Mouse (Mus musculus) limb, embryonic 11.5 days (tissue): Measurements from ENCODE around the gene Card11. TPM values are rescaled to one million over a fixed set of nuclear protein-coding genes. Genes with fewer than 3 reads are reported as not detected.

ENCODE experiments used
- ATAC-seq: fragments of 200-750 bp; cut with Nextera tagmentation; 2 replicates; pipeline ENCODE4 v1.8.0; 2017; ENCODE audit warnings: low read depth; ENCODE audit not compliant: insufficient number of reproducible peaks, low FRiP score, low TSS enrichment
- DNase-seq: peaks from one replicate; pipeline ENCODE4 v3.0.0-alpha.2; 2015; ENCODE audit warnings: low spot score
- H3K27ac ChIP-seq: fragments of 300-500 bp; sonication (generic); replicated peaks from 2 replicates; pipeline ENCODE4 v1.5.1; 2014; ENCODE audit warnings: low read depth, mild to moderate bottlenecking, low read length
- H3K27me3 ChIP-seq: fragments of 300-500 bp; sonication (generic); 2 replicates; pipeline ENCODE4 v1.6.1; 2014; ENCODE audit warnings: mild to moderate bottlenecking, low read length, mixed read lengths; ENCODE audit not compliant: control insufficient read depth, insufficient read depth
- H3K36me3 ChIP-seq: fragments of 300-500 bp; sonication (generic); 2 replicates; pipeline ENCODE4 v1.6.1; 2014; ENCODE audit warnings: mild to moderate bottlenecking, low read length, moderate library complexity, mixed read lengths; ENCODE audit not compliant: control insufficient read depth, insufficient read depth
- H3K4me1 ChIP-seq: fragments of 300-500 bp; sonication (generic); 2 replicates; pipeline ENCODE4 v1.6.1; 2014; ENCODE audit warnings: low read length, mixed read lengths; ENCODE audit not compliant: control insufficient read depth, insufficient read depth
- H3K4me2 ChIP-seq: fragments of 300-500 bp; sonication (generic); 2 replicates; pipeline ENCODE4 v1.6.1; 2014; ENCODE audit warnings: low read depth, mild to moderate bottlenecking, moderate library complexity; ENCODE audit not compliant: severe bottlenecking
- H3K4me3 ChIP-seq: fragments of 300-500 bp; sonication (generic); 2 replicates; pipeline ENCODE4 v1.5.1; 2014; ENCODE audit warnings: low read depth, low read length
- H3K9ac ChIP-seq: fragments of 300-500 bp; sonication (generic); 2 replicates; pipeline ENCODE4 v1.6.1; 2014; ENCODE audit warnings: mild to moderate bottlenecking, low read length
- H3K9me3 ChIP-seq: fragments of 300-500 bp; sonication (generic); 2 replicates; pipeline ENCODE4 v1.6.1; 2016; ENCODE audit warnings: low read length; ENCODE audit not compliant: control insufficient read depth
- WGBS: fragments of 180-500 bp; shearing (Covaris S2); extraction: QIAGEN DNeasy Blood & Tissue Kit; methylation state at CpG from one replicate; pipeline ENCODE4 v1.1.7; 2014; 5-methylcytosine and 5-hydroxymethylcytosine counted together
- polyA plus RNA-seq: library from polyadenylated mRNA; unstranded; fragments of >200 nt; fragmentation: Nextera tagmentation; extraction: Ambion mirVana; gene quantifications from 2 replicates; pipeline ENCODE4 v1.2.1, GENCODE M21; 2014

Card11 gene
- polyA plus RNA-seq, 1 experiment from 2014 or later, result 0.97 TPM

DNA sequence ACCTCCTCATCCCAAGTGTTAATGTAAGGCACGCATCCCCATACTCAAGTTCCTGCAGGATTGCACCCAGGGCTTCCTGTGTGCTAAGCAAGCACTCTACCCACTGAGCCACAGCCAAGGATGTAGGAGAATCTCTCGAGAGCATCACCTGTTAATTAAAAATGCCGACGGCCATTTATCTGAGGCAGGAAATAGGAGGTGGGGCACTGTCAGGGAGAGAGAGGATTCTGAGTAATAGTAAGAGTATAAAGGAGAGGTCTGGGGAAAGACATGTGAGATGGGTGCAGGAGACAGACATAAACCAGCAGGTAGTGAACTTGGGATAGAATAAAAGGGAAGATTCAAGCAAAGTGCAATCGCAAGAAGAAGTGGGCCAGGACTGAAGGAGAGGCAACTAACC is 19.6 kb downstream of the Card11 start:
- H3K27ac ChIP-seq, result no peak overlapping the region
- H3K4me3 ChIP-seq, result no peak overlapping the region
- H3K9me3 ChIP-seq, result no peaks in the 10 kb centered on the region
- no peaks in the 10 kb centered on the region for H3K27me3 ChIP-seq
- H3K4me1 ChIP-seq, result no peaks in the 10 kb centered on the region
- no peaks in the 10 kb centered on the region for H3K36me3 ChIP-seq
- H3K9ac ChIP-seq, result no peak overlapping the region
- ATAC-seq (no peak), DNase-seq (no peak)
- no peak overlapping the region for H3K4me2 ChIP-seq
- 69% methylated on average over 5 of the region's 5 CpGs for WGBS

DNA sequence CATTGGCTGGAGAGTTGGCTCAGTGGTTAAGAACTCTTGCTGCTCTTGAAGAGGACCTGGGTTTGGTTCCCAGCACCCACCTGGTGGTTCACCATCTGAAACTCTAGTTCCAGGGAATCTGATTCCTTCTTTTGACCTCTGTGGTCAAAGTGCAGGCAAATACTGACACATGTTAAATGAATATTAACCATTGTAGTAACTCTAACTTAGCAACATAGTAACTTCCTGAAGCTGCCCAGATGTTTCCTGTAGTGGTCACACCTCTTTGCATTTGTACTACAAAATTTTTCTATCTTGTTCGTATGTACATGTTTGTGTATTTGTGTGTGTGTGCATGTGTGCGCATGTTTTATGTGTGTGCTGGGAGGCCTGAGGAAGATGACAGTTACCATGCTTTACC is 20.3 kb downstream of the Card11 start:
- H3K36me3 ChIP-seq, result no peaks in the 10 kb centered on the region
- DNase-seq, result no peak
- H3K9me3 ChIP-seq, result no peaks in the 10 kb centered on the region
- no peak for ATAC-seq
- H3K27me3 ChIP-seq, result no peaks in the 10 kb centered on the region
- H3K4me3 ChIP-seq, result no peak overlapping the region
- H3K4me1 ChIP-seq, result no peaks in the 10 kb centered on the region
- no peak overlapping the region for H3K27ac ChIP-seq
- H3K9ac ChIP-seq, result no peak overlapping the region
- no peak overlapping the region for H3K4me2 ChIP-seq
- WGBS, result 92% methylated on average over 2 of the region's 2 CpGs

DNA sequence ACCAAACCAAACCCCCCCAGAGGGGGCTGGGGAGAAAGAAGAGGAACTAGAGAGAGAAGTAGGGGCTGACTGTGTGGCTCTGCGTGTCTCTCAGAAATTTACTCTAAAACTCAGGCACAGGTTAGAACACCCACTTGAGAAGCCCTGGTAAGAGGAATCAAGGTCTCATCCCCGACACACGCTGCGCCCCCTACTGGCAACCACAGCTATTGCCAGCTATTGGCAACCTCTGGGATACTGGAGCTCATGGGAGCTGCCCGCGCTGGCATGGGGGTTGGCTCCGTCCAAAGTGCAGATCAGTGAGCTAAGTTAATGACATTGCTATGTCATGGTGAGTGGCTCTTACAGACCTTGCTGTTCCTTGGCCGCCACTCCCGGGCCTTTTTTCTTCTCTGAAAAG is 37.4 kb downstream of the Card11 start:
- no peaks in the 10 kb centered on the region for H3K4me1 ChIP-seq
- no peaks in the 10 kb centered on the region for H3K27me3 ChIP-seq
- no peak overlapping the region for H3K9ac ChIP-seq
- 36% methylated on average over 9 of the region's 9 CpGs for WGBS
- no peaks in the 10 kb centered on the region for H3K9me3 ChIP-seq
- DNase-seq (peak; percentile 67), ATAC-seq (no peak)
- no peak overlapping the region for H3K4me2 ChIP-seq
- H3K4me3 ChIP-seq, result no peak overlapping the region
- H3K36me3 ChIP-seq, result no peaks in the 10 kb centered on the region
- no peak overlapping the region for H3K27ac ChIP-seq

DNA sequence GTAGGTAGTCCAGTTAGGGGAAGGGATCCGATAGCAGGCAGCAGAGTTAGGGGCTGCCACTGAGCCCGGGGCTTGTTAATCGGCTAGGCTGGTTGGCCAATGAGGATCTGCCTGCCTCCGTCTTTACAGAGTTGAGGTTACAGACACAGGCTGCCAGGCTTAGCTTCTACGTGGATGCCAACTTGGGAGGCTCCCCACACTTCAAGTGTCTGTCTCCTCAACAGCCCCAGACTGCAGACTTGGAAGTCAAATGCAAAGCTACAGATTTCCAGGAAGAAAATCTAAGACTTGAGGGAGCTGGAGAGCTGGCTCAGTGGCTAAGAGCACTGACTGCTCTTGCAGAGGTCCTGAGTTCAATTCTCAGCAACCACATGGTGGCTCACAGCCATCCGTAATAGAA is 39.6 kb downstream of the Card11 start:
- 74% methylated on average over 6 of the region's 6 CpGs for WGBS
- Histone ChIP-seq H3K4me3 (no peak overlapping the region), H3K4me1 (no peaks in the 10 kb centered on the region), H3K4me2 (no peak overlapping the region), H3K9ac (no peak overlapping the region), H3K36me3 (no peaks in the 10 kb centered on the region), H3K9me3 (no peaks in the 10 kb centered on the region), H3K27ac (no peak overlapping the region), H3K27me3 (no peaks in the 10 kb centered on the region)
- ATAC-seq (no peak), DNase-seq (no peak)

DNA sequence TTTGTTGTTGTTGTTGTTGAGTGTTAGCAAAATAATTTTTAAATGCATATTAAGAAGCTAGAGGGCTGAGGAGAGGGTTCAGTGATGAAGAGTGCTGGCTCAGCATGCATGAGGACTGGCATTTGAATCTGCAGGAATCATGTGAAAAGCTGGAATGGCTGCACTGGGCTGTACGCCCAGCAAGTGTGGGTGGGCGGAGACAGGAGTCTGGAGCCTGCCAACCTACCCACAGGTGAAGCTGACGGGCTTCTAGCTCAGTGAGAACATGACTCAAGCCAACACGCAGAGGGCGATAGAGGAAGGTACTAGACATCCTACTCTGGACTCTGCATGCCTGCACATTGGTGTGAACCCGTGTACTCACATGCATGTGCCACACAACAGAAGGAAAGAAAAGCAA is 41.2 kb downstream of the Card11 start:
- H3K27ac ChIP-seq, result no peak overlapping the region
- H3K27me3 ChIP-seq, result no peaks in the 10 kb centered on the region
- 75% methylated on average over 6 of the region's 6 CpGs for WGBS
- DNase-seq (no peak), ATAC-seq (no peak)
- no peaks in the 10 kb centered on the region for H3K9me3 ChIP-seq
- H3K4me3 ChIP-seq, result no peak overlapping the region
- no peaks in the 10 kb centered on the region for H3K36me3 ChIP-seq
- no peak overlapping the region for H3K9ac ChIP-seq
- H3K4me1 ChIP-seq, result no peaks in the 10 kb centered on the region
- H3K4me2 ChIP-seq, result no peak overlapping the region

DNA sequence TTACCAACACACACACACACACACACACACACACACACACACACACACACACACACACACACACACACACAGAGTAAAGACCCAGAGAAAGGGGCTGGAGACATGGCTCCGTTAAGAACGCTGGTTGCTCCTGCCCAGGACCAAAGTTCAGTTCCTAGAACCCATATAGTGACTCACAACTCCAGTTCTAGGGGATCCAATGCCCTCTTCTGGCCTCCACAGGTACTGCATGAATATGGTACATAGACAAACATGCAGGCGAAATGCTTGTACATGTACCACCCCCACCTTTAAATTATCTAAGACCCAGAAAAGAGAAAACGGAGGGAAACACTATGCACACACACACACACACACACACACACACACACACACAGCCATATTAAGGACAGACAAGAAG is 43.3 kb downstream of the Card11 start:
- Histone ChIP-seq H3K9me3 (no peaks in the 10 kb centered on the region), H3K27ac (no peak overlapping the region), H3K4me1 (no peaks in the 10 kb centered on the region), H3K4me3 (no peak overlapping the region), H3K4me2 (no peak overlapping the region), H3K27me3 (no peaks in the 10 kb centered on the region), H3K9ac (no peak overlapping the region), H3K36me3 (no peaks in the 10 kb centered on the region)
- WGBS, result 91% methylated on average over 4 of the region's 4 CpGs
- ATAC-seq, result no peak
- no peak for DNase-seq

DNA sequence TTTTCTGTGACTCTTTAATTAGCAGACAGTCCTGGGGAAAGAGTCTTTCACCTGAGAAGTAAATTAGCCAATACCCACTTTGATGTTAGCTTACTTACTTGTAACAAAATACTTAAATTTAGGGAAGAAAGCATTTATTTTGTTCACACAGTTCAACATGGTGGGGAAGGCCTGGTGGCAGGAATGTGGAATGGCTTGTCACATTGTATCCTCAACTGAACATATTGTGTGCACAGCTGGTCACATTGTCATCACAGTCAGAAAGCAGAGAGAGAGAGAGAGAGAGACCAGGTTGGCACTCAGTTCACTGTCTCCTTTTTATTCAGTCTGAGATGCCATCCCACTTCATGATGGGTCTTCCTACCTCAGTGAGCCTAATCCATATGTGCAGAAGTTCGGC is 44.7 kb downstream of the Card11 start:
- no peak overlapping the region for H3K4me3 ChIP-seq
- 91% methylated on average over 1 of the region's 1 CpGs for WGBS
- ATAC-seq, result no peak
- no peak overlapping the region for H3K9ac ChIP-seq
- H3K36me3 ChIP-seq, result no peaks in the 10 kb centered on the region
- H3K27me3 ChIP-seq, result no peaks in the 10 kb centered on the region
- no peak for DNase-seq
- H3K9me3 ChIP-seq, result no peaks in the 10 kb centered on the region
- no peaks in the 10 kb centered on the region for H3K4me1 ChIP-seq
- H3K4me2 ChIP-seq, result no peak overlapping the region
- H3K27ac ChIP-seq, result no peak overlapping the region

DNA sequence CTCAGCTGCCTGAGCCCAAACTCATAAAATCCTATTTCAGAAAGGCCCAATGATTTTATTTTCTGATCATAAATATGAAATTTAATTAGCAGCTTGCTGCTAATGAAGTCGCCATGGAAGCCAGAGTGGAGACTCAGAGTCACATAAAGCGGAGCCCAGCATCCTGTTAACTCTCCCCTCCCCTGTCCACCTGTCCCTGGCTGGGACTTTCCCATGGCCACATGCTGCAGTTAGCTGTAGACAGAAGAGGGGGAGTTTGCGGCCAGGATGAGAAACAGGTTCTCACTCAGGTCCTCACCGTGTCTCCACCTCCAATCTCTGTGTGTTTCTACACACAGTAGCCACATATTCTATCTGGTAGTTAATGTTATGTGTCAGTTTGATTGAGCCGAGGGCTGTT is 48.6 kb downstream of the Card11 start:
- no peaks in the 10 kb centered on the region for H3K4me1 ChIP-seq
- 76% methylated on average over 5 of the region's 5 CpGs for WGBS
- H3K9me3 ChIP-seq, result peaks cover 2% of the 10 kb centered on the region; the same call in 1 of the 2 replicates
- no peak for ATAC-seq
- no peak overlapping the region for H3K4me2 ChIP-seq
- no peak overlapping the region for H3K4me3 ChIP-seq
- H3K27me3 ChIP-seq, result no peaks in the 10 kb centered on the region
- no peaks in the 10 kb centered on the region for H3K36me3 ChIP-seq
- no peak for DNase-seq
- H3K9ac ChIP-seq, result no peak overlapping the region
- H3K27ac ChIP-seq, result no peak overlapping the region

DNA sequence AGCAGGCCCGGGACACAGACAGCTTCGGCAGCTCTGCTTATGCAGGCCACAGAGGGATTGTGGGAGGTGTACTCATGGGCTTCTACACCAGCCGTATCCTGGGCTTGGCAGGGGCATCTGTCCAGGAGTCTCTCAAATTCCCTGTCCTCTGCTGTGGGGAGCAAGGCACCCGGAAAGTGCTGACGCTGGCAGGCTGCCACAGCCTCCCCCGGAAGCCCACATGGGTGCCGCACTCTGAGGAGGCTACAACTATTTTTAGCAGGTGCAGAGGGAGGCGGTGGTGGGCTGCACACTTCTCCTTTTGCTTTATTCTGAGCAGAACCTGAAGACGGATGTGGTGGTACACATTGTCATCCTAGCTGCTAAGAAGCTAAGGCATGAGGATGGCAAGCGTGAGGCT is 52.4 kb downstream of the Card11 start:
- Histone ChIP-seq H3K27ac (no peak overlapping the region), H3K9me3 (peaks cover 2% of the 10 kb centered on the region; the same call in 1 of the 2 replicates), H3K4me3 (no peak overlapping the region), H3K36me3 (no peaks in the 10 kb centered on the region), H3K4me1 (no peaks in the 10 kb centered on the region), H3K27me3 (no peaks in the 10 kb centered on the region), H3K4me2 (no peak overlapping the region), H3K9ac (no peak overlapping the region)
- 83% methylated on average over 10 of the region's 10 CpGs for WGBS
- DNase-seq (no peak), ATAC-seq (no peak)
